Mouse (Mus musculus) T-helper 17 cell (primary cell): ENCODE measurements around the gene Dxo.

Source experiments
- in situ Hi-C, 2 experiments: fragments of 300-600 bp; cut with MboI, MseI; formaldehyde crosslinking; loops; 1 replicate in 1 of 2; 2 replicates in 1 of 2; pipeline ENCODE4 v1.15.1; 2025; ENCODE audit warnings: high pct_unique_total_duplicates in 2 of 2

The Dxo gene

DNA sequence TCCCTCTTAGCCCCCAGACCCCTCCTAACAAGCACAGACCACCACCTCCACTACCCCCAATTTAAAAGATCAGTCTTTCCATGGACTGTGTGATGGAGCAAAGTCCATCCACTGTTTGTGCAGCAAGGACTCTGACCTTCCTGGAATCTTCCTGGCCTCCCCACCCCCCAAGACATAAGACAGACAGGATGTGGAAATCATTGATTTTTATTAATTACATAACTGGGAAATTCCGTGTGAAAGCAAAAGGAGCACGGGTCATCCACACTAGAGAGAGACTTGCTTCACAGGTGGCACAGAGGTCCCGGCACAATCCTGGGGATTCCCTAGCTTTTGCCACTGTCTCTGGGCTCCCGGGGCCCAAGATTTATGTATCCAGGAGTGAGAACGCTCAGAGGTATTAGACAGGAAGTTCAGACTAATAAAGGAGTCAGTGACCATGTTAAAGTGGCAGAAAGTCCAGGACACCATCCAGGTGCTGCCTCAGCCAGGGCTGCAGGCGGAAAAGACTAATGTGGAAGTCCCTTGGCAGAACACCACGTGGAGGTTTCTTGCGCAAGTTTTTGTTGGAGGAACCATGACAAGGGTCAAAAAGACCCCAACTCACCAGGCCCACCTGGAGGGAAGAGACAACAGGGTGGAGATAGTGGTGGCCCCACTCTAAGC is 25.7 kb downstream of the Dxo start, which contains the start of gene Cfb:
TSS of gene Cfb (minus strand) at position 103 of the 666 bp plus-strand sequence.
- in situ Hi-C loops: loop anchor here in 1 of 2 experiments (5.0 kb wide), 1 partner anchor 50 kb away; the partner anchor contains the start of gene Slc44a4

DNA sequence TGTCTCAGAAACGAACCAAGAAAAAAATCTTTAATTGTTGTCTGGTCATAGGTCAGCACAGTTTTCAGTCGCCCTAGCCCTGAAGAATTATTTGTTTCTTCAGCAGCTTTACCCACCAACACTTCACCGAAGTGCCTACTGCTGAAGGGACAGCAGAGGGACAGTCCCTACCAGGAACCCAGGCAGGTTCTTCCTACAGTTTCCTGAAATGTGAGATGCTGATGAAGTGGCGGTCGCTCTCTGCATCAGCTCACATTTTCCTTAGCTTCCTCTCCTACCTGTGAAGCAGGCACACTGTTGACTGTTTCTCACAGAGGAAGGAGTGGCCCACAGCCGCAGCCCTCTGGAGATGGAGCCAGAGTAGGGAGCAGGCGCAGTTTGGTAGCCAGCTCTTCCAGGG is 29.2 kb downstream of the Dxo start:
- in situ Hi-C loops: no loop called here

DNA sequence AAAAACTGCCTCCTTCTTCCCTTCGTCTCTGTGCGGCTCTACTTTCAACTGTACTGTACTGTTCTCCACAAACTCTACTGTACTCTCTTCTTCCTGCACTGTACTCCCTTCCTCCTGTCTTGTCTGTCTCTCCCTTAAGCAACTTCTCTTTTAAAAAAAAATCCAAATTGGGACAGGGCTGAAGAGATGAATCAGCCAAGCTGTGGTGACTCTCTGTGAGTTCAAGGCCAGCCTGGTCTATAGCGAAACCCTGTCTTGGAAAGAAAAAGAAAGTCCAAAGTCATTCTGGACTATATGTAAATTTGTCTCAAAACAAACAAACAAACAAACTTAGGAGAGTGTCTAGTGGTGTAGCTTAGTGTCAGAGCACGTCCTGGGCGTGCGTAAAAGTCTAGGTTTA is 37.5 kb downstream of the Dxo start:
- in situ Hi-C loops: no loop called here

DNA sequence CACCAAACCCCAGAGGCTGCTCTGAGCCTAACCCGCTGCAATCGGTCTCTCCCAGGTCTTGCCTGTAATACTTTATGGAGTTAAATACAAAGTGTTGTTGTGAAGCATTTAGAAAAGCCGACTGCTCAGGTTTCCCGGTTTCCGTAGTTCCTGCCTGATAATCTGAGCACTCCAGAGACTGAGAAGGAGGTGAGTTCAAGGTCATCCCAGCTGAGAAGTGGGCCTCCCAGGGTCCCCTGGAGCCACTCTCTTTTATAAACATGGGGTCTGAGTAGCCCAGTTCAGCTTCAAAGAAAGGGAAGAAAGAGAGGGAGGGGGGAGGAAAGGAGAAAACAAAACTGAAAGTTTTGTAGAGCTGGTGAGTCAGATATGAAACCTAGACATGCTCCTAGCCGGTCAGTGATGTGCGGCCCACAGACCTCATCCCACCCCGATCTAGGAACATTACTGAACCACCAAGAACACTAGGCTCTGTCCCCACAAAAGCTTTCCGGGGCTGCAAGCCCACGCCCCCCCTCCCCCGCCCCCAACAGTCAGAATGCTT is 42.6 kb downstream of the Dxo start, which contains the start of gene Zbtb12:
TSS of gene Zbtb12 (plus strand) at position 148 of the 544 bp plus-strand sequence.
- in situ Hi-C loops: no loop called here

DNA sequence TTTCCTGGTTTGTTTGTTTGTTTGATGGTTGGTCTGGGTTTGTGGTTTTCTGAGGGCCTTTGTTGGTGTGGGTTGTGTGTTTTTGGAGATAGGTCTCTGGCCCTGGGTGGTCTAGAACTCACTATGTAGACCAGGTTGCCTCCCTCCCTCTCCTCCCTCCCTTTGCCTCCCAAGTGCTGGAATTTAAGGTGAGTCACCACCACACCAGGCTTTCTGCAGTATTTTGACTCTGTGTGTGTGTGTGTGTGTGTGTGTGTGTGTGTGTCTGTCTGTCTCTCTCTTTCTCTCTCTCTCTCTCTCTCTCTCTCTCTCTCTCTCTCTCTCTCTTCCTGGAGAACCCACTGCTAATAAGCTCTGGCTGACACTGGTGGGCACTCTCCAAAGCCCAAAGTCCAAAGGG is 44.3 kb downstream of the Dxo start:
- in situ Hi-C loops: no loop called here

DNA sequence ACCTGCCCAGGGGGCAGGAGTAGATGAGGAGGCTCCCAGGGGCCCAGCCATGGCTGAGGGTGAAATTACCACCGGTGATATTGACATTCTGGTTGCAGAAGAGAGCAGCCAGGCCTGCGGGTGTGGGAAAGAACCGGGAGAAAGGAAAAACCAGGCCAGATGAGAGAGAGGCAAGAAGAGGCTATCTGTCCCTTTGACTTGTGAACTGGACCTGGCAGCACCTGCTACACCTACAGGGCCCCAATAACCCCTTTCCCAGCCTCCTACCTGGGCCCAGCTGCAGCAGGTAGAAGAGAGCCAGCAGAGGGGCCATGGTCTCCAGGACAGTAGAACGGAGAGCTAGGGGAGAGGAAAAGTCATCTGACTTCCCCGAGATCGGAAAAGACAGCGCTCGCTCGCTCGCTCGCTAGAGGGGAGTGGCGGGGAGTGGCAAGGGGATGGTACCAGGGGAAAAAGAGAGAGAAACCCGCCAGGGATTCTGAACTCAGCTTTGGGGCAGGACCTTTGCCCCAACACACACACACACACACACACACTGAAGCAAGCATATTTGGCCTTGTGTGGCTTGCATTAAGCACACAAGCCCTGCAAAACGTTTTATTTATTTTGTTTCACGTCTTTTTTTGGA is 45.0 kb downstream of the Dxo start, which contains the start of gene Gm20547:
TSS of gene Gm20547 (minus strand) at position 360 of the 628 bp plus-strand sequence.
- in situ Hi-C loops: no loop called here

DNA sequence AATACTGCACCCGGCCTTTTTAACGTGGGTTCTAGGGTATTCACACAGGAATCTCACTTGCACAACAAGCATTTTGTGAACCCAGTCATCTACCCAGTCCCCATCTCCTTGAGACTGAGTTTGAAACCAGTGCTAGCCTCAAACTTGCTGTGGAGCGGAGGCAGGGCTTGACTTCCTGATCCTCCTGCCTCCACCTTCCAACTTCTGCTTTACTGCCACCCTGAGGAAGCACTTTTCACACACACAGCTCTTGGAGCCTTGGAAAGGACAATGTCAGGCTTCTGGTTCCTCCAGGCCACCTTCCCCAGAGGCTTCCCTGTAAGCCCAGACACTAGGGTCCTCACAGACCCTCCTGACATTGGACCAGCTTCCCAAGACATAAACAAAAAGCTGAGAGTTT is 46.5 kb downstream of the Dxo start:
- in situ Hi-C loops: no loop called here

DNA sequence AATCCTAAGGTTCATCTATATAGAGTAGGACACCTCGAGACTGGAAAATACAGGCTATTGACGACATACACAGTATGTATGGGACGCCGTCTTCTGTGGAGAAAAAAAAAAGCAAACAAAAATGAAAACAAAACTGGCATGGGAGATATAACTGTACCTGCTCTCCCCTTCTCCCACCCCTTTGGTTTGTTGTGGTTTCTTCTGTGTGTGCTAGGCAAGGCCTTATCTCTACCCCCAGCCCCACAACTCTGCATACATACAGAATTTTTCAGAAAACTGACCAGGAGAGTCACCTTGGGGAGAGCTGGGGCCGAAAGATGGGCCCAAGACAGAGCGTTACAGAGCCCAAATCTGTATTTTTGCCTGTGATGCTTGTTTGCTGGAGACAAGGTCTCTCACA is 47.9 kb downstream of the Dxo start:
- in situ Hi-C loops: no loop called here

DNA sequence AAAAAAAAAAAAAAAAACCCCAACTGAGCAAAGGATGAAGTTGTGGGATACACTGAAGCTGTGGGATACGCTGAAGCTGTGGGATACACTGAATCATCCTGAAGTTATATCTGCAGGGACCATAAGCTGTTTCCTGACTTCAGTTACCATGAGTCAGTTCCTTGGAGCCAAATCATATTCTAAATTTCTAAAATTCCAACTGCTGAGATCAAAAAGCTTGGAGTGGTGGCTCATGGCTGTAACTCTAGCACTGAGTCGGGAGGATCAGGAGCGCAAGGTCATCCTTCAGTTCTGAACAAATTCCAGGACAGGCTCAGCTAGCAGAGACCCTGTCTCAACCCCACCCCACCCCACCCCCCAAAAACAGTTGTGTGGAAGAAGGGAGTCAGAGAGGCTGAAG is 48.8 kb downstream of the Dxo start:
- in situ Hi-C loops: no loop called here

DNA sequence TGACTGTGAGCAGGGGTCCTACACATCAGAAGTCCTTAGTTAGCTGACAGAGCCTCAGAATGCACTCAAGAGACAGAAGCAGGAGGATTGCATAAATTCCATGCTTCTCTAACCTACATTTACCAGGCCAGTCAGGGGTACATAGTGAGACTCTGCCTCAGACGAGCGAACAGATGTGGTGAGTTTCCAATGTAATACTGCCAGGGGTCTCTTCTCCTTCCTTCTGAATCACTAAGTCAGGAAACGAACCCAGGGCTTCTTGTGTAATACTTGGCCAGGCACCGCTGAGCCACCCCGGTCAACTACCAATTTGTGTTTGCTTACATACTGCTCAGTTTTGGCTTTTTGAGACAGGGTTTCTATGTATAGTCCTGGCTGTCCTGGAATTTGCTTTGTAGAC is 51.1 kb downstream of the Dxo start:
- in situ Hi-C loops: no loop called here
